Mouse (Mus musculus): ENCODE results near the gene Tbck.

The Tbck gene

DNA sequence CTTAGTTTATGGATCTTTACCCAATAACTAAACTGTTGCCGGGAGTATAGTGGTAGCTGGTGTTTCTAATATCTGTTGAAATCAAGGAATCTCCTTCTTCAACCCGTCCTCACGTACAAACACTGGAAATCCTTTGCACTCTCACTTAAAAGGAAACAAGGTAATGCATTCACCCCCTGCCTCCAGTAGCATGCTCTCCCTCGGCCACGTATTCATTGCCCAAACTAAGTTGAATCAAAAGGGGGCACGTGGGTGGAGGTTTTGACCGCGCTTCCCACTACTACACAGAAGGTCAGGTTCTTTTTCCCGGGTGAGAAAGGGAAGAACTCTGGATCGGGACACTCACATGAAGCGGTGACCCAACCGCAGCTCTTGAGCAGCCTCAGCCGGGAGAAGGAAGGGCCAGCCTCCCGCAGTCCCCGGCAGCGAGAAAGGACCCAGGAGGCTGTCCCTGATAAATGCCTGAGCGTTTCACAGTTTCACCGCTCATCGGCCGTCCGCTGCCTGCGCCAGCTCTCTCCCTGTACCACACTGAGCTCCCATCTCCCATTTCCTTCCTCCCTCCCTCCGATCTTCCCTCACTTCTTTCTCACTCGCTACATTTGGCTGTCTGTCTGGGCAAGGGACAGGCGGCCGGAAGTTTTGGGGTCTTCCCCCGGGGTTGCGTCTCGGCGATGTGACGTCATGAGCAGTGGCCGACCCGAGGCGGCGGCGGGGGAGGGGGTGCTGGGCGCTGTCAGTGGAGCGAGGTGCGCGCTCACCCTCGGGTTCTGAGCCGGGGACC lies at the start of gene Tbck:
Tbck (plus strand) TSS at position 698 of the 784 bp plus-strand sequence.
- DNase-seq (ENCODE audit: low spot score in 2 of 2) = peak; percentile 88 to 92

DNA sequence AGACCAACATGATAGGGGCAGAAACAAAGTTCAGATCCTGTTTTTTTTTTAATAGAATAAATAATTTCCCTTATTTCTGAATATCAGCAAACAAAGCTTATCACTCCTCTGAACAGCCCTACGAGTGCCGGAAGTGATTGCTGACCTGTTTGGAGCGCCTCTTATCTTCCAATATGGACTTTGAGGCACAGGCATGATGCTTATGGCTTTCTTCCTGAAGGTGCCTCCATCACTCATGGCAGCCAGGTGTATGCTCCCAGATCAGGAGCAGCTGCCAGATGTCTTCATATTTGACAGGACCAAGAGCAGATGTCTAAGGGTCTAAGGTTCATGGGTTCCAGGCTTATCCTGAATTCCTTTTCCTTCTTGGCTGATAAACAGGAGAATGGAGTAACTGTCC lies 46.9 kb upstream of the Tbck start:
- no peak for DNase-seq (ENCODE audit: low spot score in 2 of 2)

DNA sequence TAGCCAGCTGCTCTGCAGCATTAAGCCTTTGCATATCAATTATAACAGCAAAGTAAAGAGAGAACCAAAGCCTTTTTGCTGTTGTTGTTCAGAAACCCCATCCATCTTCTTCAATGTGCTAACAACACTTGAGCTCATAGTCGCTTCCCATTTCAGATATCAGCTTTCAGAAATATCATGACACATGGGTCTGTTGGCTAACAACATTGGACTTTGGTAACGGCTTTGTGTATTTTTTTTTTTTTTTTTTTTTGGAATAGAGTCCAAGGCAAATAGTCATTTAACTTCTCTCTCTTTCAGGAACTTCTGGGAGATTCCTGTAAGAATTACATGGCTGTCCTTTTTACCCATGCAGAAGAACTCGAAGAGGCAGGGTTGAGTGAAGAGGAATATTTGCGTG lies 39.9 kb upstream of the Tbck start:
- no peak for DNase-seq (ENCODE audit: low spot score in 2 of 2)

DNA sequence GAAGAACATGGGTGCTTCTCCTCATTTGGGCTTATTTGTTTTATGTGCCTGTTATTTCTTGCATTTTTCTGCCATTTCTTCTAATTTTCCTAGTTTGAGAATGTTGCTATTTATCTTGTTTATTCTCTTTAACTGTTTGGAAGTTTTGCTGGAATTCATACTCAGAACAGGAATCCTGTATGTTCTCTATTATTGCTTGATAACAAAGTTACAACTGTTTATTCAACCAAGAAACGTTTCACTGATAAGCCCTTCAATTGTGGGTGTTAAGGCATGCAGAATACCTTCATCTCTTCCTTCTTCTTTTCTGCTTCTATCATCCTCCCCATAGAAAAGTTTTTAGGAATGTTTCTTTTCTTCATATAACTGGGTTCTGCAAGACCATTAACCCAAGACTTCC lies 37.1 kb upstream of the Tbck start:
- DNase-seq (ENCODE audit: low spot score in 2 of 2) = no peak

DNA sequence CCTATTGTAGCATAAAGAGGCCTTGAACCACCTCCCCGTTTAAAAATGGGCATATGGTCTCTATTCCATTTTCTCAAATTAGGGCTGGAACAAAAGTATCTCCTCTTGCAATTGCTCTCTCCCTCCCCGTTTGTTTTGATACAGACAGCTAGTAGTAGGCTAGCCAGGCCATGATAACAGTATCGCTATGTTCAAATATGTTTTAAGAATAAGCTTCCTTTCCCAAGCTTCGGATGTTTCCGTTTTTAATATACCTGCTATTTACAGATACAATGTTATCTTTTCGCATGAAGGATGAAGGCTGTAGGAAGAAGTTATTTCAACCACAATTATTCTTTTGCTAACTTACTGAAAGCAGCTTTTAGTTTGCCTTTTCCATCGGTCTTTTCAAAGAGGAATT lies 34.6 kb upstream of the Tbck start:
- no peak for DNase-seq (ENCODE audit: low spot score in 2 of 2)

DNA sequence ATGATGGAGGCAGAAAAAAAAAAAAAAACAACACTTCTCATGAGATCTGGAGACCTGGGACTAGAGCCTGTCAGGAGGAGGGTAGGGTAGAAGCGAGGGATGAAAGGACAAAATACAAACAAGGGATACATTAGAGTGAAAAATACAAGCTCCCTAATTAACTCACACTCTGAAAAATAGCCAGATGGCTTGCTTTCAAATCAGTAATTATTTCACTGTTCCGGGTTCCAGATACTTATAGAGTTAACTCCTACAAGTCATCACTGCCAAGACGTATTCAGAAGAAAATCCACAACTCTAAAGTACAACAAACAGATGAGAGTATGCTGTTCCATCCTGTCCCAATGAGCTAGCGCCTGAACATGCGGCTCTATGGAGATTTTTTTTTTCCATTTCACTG lies 33.8 kb upstream of the Tbck start:
- DNase-seq (ENCODE audit: low spot score in 2 of 2) = no peak

DNA sequence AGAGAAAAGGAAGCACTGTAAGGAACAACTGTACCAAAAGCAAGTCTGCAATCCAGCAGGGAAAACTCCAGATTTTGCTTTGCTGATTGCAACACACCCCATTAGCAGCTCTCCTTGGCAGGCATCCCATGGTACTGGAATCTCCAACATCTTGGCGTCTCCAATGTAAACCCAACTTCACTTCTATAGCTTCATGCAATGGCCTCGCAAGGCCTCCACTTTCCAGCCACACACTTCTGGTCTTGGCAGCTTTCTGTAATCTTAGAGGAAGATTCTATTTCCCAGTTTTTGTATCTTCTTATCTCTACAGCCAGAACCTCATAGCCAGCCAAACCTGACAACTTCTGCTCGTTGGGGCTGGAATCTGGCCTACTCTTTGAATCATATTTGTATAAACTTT lies 32.2 kb upstream of the Tbck start:
- no peak for DNase-seq (ENCODE audit: low spot score in 2 of 2)

DNA sequence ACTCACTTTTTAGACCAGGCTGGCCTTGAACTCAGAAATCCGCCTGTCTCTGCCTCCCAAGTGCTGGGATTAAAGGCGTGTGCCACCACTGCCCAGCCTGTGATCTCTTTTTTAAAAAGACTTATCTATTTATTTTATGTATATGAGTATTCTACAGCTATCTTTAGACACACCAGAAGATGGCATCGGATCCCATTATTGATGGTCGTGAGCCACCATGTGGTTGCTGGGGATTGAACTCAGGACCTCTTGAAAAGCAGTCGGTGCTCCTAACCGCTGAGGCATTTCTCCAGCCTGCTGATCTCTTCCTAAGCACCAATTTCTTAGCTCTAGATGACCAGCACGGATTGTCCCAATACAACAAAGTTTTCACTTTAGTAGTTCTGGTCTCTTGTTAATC lies 30.0 kb upstream of the Tbck start:
- no peak for DNase-seq (ENCODE audit: low spot score in 2 of 2)

DNA sequence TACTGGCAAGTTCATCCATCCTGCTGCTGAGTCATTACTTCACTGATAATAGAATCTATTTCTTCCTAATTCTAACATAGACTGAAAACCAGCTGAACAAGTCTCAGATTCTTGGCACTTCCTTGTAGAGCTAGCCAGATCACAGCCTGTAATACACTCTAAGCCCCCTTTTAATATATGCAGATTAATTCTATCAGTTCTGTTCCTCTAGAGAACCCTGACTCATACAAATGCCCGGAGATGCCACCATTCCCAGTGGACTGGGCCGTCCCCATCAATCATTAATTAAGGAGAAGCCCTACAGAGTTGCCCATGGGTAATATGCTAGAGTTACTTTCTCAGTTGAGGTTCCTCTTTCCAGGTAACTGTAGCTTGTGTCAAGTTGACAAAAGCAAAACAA lies 28.0 kb upstream of the Tbck start:
- no peak for DNase-seq (ENCODE audit: low spot score in 2 of 2)

DNA sequence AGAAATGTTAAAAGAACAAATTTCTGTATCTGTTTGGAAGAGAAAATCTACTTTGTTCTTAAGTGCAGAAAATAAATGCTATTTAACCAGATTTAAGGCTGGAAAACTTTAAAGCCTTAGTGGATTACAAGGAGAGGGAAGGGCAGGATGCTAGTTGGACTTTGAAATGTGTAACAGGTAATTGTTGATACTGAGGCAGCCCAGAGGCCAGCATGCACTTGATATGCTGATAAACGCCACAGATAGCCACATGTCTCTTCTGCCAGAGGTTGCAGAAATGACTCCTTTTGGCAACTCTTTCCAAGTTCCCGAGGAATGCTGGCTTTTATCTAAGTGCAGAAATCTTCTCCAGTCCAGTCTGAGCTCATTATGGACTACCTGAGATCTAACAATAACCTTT lies 6.5 kb upstream of the Tbck start:
- DNase-seq (ENCODE audit: low spot score in 2 of 2) = no peak

DNA sequence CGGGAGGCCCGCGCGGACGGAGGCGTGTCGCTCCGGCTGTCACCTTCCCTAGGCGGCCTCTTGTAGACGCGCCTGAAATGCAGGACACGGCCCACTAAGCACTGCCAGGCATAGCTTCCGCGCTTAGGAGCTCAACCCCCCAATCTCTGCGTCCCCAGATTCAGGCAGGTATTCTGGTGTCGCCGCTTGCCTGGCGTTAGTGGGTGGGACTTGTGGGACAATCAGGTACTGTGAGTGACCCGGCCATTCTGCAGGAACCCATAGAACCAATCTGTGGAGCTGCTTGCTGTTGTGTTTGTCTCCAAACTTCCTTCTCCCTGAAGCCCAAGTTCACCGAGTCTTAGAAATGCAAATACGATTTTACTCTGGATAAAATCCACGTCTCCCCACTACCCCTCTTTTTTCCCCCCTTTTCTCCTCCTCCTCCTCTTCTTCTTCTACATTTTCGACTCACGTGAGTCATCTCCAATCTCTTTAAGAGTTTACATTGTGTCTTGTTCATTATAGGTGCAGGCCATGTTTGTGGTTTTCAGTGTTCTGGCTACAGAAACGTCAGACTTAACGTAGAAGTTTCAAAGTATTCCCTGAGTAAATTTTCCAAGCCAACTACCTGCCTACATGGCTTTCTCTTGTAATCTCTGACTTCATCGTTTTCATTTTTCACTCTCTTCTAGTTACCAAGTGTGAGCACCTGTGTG lies 436 bp downstream of the Tbck start, which contains the start of gene Aimp1:
Aimp1 (minus strand) TSS at position 140 of the 698 bp plus-strand sequence.
- DNase-seq (ENCODE audit: low spot score in 2 of 2) = no peak

DNA sequence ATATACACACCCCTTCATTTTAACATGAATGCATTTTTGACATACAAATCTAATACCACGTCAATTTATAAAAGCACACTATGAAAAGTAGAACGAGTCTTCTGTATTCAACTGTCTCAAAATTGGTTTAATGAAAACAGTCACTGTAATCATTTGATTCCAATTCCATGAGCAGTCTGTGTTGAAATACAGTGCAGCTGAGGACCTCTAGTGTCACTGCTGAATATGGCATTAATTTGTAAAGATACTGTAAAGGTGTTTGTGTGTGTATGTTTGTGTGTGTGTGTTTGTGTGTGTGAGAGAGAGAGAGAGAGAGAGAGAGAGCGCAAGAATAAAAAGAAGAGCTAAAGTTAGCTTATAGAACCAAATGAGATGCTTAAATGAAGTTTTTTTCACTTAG lies 17.4 kb downstream of the Tbck start:
- DNase-seq (ENCODE audit: low spot score in 2 of 2) = no peak

DNA sequence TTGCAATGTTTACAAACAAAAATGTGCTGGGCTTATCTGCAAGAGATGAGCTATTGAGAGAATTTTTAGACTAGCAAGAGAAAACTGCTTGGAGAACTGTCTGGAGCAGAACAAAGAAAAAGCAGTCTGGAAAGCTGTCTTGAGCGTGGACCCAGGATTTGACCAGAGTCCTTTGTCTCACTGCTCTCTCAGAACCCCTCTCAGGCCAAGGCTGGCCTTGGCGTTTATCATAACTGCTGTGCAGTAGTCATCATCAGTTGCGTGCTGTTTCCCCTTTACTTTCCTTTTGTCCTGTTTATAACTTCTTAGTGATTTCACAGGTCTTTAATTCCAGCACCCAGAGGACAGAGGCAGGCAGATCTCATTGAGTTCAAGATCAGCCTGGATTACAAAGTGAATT lies 20.3 kb downstream of the Tbck start:
- DNase-seq (ENCODE audit: low spot score in 2 of 2) = no peak

DNA sequence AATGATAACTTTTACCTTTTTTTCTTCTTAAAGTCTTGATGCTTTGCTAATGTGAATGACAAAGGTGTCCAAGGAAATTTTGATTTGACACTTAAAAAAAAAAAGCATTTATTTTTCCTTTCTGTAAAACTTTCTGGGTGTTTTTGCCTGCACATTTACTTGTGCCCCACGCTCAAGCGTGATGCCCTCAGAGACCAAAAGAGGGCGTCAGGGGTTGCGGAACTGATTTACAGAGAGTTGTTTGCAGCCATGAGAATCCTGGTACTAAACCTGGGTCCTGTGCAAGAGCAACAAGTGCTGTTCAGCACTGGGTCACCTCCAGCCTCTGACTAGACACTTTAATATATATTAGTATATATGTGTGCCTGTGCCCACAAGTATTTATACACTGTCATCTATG lies 23.0 kb downstream of the Tbck start:
- no peak for DNase-seq (ENCODE audit: low spot score in 2 of 2)

DNA sequence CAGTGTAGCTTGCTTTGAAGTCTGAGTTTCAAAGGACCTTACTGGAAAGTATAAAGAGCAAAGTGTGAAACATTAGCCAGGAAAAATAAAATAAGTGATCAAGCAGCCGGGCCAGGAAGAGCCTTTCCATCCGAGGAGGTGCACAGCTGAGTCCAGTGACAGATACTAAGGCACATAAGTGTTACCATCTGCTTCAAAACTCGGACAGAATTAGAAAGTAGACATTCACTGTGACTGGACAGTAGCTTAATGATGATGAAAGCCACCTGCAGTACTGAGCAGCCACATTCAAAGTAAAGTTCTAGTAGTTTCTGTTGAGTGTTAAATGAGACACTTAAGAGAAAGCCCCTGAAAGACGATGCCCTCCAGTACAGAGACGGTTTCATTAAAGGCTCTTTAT lies 30.0 kb downstream of the Tbck start:
- no peak for DNase-seq (ENCODE audit: low spot score in 2 of 2)

DNA sequence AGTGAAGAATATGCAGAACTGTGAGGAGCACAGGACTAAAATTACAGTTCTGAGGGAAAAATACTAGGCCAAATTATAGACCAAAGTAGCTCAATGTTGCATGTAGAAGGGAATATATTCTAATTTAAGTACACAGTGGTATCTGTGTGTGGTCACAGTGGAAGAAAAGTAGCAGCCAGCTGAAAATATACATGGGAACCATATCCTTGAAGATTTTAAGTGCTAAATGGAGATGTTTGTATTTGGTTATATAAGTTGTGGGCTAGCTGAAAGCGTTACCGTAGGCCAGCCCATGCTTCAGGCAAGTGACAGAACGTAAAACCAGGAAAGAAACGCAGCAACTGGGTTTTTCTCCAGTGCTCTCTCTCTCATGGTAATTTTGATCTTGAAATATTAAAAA lies 33.4 kb downstream of the Tbck start:
- DNase-seq (ENCODE audit: low spot score in 2 of 2) = no peak

DNA sequence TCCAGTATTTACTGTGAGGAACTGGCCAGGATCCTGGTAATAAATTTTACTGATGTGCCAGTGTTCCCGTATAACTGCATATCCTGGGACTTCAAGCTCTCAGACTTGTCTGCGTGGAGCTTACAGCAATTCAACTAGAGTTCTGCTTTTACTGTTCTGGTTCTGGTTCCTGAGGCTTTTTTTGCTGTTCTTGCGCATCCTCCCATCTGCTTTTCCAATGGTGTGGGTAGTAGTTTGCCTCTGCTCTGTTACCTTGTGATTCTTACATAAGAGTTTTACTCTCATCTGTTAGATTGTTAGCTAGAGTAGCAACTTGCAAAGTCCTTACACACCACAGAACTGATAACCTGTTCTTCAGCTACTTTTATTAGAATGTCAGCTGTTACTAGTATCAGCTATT lies 40.4 kb downstream of the Tbck start:
- DNase-seq (ENCODE audit: low spot score in 2 of 2) = no peak

DNA sequence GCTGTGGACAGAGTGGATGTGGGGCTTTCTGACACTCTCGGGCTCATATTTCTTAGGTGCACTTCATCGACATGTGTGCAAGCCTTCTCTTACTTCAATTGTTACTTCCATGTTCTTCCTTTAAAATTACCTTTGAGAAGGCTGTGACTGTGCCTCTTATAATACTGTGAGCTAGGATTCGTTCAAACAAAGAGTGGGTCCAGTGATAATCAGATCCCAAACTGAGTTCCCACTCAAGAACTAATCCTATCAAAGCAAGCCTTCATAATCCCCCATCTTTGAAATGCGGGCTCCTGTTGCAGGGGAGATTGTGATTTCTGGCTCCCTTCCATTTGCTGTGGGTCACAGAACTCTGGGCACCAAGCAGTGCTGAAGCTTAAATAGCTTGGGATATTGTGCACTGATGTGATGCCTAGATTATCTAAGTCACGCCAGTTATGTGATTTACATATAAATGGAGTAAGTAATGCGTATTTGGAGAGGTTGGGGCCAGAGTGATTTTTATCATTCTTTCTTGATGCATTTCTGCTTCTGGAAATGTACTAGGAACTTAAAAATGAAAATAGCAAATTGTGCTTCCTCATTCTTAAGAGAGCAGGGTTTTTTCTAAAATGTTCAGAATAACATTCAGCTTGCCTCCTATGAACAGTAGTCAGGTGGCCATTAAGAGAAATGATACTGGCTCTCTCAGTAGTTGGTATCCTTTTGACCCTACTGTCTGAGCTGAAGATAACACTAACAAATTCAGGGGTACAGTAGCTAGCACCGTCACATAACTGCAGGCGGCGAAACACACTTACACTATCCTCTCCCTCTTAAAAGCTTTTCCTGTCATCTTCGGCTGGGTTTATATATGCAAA lies 60.6 kb downstream of the Tbck start:
- DNase-seq (ENCODE audit: low spot score in 2 of 2) = no peak

DNA sequence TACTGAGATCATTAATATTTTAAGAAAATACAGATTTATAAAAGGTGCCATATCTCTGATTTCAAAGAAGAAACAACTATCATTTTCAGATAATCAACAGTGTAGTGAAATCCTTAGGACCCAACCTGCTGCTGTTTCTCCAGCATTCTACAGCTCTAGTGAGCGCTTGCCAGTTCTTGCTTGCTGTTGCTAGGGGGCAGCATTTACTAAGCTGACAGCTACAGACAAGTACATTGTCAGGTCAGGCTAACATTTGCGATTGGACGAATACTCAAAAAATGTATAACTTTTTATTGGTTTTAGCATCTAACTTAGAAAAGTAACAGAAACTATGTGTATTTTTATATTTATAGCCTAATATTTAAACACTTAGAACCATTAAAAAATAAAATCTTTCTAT lies 63.1 kb downstream of the Tbck start:
- peak in 1 of 2 experiments; percentile 35 for DNase-seq (ENCODE audit: low spot score in 2 of 2)

DNA sequence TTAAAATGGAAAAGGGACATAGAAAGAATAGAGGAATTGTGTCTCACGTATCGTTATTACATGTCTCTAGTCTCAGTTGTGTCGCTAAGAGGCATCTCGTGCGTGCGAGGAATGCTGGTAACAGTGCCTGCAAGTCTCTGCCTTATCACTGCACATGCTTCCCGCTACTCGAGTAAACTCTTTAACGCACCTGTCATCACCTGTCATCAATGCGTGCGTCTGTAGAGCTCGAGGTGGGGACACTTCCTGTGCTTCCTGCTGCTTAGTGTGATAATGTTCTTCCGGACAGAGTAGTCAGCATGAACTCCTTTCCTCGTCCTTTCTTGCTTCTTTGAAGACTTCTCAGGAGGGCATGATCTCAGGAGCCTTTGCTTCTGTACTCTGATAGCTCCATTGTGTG lies 63.8 kb downstream of the Tbck start:
- no peak for DNase-seq (ENCODE audit: low spot score in 2 of 2)

DNA sequence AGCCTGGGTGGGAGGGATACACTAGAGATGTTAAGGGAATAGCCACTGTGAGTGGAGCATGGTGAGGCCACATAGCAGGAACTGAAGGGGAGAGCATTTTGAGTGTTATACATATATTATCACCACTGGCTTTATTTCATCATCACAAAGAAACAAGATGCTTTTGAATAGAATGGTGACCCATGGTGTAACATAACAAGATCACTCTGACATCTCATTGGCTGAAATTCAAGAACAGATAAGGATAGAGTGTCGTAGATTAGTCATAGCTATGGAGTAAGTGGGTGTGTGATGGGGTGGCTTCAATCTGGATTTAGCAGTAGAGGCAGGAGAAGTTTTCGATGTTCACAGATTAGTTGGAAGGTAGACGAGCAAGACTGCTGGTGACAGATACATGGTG lies 64.8 kb downstream of the Tbck start:
- DNase-seq (ENCODE audit: low spot score in 2 of 2) = no peak

DNA sequence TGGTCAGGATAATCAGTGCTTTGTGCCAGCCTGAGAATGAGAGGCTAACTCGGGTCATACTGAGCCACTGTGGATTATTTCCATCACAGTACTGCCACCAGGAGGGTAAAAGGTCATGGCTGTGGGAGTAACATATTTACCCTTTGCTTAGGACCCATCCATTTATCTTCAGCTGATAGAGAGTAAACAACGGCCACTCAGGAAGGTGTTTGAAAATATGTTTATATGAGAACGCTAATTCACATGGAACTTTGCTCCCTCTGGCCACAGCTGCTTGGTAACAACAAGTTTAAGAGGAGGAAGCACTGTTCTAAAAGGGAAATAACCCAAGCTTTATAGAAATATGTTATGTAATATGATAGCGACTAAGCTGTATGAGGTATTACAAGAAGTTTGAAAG lies 68.8 kb downstream of the Tbck start:
- DNase-seq (ENCODE audit: low spot score in 2 of 2) = no peak

DNA sequence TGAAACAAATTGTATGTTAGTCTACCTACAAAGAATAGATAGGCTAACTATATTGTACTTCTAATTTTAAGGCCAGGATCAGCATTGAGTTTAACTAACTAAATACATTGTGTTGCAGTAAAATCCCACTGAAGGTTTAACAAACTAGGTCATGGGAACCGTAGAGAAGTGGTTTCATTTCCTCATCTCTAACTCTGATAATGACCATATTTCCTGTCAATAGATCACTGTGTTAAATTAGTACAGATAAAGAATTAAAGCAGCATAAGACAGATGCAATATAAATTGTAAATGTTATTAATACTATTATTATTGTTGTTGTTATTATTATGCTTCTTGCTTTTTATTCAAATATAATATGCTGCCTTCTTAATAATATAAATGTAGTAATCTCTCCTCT lies 72.3 kb downstream of the Tbck start:
- DNase-seq (ENCODE audit: low spot score in 2 of 2) = no peak
